Mouse (Mus musculus) thymus, adult 2 months (tissue): ENCODE results near the gene Fstl1. TPM values are rescaled to one million over a fixed set of nuclear protein-coding genes. Genes with fewer than 3 reads are reported as not detected.

ENCODE experiments used
- DNase-seq: peaks from one replicate; pipeline ENCODE4 v3.0.0; 2021
- H3K27ac ChIP-seq: fragments of 200-500 bp; 2 replicates; pipeline ENCODE4 v1.5.1; 2012; ENCODE audit warnings: low read length, control low read depth; ENCODE audit not compliant: control insufficient read depth, insufficient read depth
- H3K27me3 ChIP-seq: fragments of 200-500 bp; 2 replicates; pipeline ENCODE4 v1.6.1; 2012; ENCODE audit warnings: mild to moderate bottlenecking, low read length, moderate library complexity, mixed read lengths; ENCODE audit not compliant: control insufficient read depth, insufficient read depth
- H3K36me3 ChIP-seq: fragments of 200-500 bp; 2 replicates; pipeline ENCODE4 v1.6.1; 2012; ENCODE audit warnings: mild to moderate bottlenecking, low read length, moderate library complexity; ENCODE audit not compliant: control insufficient read depth, insufficient read depth
- H3K4me1 ChIP-seq: fragments of 200-500 bp; replicated peaks from 2 replicates; pipeline ENCODE4 v1.6.1; 2012; ENCODE audit warnings: low read length; ENCODE audit not compliant: control insufficient read depth, insufficient read depth
- H3K4me3 ChIP-seq: fragments of 200-500 bp; 2 replicates; pipeline ENCODE4 v1.5.1; 2012; ENCODE audit warnings: mild to moderate bottlenecking, low read length, control low read depth, moderate library complexity; ENCODE audit not compliant: control insufficient read depth, insufficient read depth
- CTCF ChIP-seq: fragments of 200-500 bp; IDR thresholded peaks from 2 replicates; pipeline ENCODE4 v1.5.1; 2012; ENCODE audit warnings: mild to moderate bottlenecking, control low read depth, low read length, moderate library complexity, borderline replicate concordance; ENCODE audit not compliant: control insufficient read depth, poor library complexity, insufficient read depth; ENCODE audit errors: extremely low read depth
- POLR2A ChIP-seq: fragments of 200-500 bp; IDR thresholded peaks from 2 replicates; pipeline ENCODE4 v1.6.1; 2012; ENCODE audit warnings: mild to moderate bottlenecking, low read length, control low read depth, moderate library complexity; ENCODE audit not compliant: control insufficient read depth, poor library complexity, insufficient read depth; ENCODE audit errors: extremely low read depth
- WGBS: fragments of 180-500 bp; shearing (Covaris S2); methylation state at CpG from one replicate; pipeline ENCODE4 v1.1.7; 2018; 5-methylcytosine and 5-hydroxymethylcytosine counted together
- polyA plus RNA-seq: library from polyadenylated mRNA; depleted of rRNA; stranded (reverse); fragments of >200 nt; gene quantifications from 2 replicates; pipeline ENCODE4 v1.2.3, GENCODE M21; 2012

The Fstl1 gene
- polyA plus RNA-seq, 1 experiment: 9.6 TPM

DNA sequence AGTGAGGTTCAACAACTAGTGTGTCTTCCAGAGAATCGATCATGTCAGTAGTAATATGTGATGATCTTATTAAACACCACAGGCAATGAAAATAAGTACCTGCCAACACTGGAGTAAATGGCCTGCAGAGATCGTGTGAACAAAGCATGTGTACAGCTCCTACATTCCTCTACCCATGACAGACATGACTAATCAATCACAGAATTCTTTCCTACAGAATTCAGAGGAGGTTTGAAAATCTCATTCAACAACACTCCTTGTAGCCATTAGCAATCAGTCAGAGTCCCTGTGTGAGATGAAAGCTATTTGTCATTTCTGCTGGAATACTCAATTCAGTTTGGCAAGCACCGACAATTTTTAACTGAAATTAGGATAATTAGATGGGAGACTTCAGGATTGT is 7.9 kb downstream of the Fstl1 start:
- Histone ChIP-seq H3K27ac (no peak overlapping the region), H3K4me3 (no peak overlapping the region), H3K27me3 (no peaks in the 10 kb centered on the region), H3K36me3 (no peaks in the 10 kb centered on the region), H3K4me1 (no peaks in the 10 kb centered on the region)
- no peak for DNase-seq
- no peak for TF ChIP-seq CTCF
- TF ChIP-seq POLR2A: no peak
- WGBS: 89% methylated on average over 3 of the region's 3 CpGs

- no peak overlapping the region for H3K4me3 ChIP-seq
- TF ChIP-seq CTCF: no peak
- no peak for TF ChIP-seq POLR2A
- no peaks in the 10 kb centered on the region for H3K27me3 ChIP-seq
- no peak overlapping the region for H3K27ac ChIP-seq
- no peaks in the 10 kb centered on the region for H3K4me1 ChIP-seq
- 79% methylated on average over 9 of the region's 9 CpGs for WGBS
- H3K36me3 ChIP-seq: no peaks in the 10 kb centered on the region
- no peak for DNase-seq
Observed at GRCm38 (mm10) chr16:37787558-37788194, 11.0 kb downstream of the Fstl1 start.

DNA sequence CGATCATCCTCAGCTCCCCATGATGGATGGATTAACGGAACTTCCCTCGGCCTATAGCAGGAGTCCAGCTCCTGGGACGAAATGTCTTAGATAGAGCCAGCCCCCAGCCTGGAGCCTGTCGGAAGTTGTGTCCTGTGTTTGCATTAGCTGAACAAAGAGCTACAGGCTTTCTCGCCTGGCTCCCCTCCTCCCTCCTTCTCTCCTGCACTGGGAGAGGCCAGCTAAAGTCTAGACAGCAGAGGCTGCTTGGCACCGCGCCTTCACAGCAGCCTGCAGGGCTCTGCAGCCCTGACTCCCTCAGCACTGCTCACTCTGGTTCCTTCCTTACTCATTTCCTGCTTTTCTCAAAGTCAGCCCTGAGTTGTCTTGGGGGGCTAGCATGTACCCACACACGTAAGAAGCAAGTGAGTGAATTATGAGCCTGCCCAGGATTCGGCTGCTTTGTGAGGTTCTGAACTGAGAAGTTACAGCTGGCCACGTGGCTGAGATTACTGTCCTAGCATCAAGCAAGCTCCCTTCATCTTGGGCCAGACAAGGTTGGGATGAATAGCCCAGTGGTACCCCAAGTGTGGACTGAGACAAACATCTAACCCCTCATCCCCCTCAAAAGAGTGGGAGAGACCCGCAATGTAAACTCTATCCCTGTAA is 11.8 kb downstream of the Fstl1 start:
- Histone ChIP-seq H3K27me3 (no peaks in the 10 kb centered on the region), H3K4me1 (no peaks in the 10 kb centered on the region), H3K36me3 (no peaks in the 10 kb centered on the region), H3K4me3 (no peak overlapping the region), H3K27ac (no peak overlapping the region)
- 52% methylated on average over 12 of the region's 12 CpGs for WGBS
- no peak for DNase-seq
- no peak for TF ChIP-seq CTCF
- TF ChIP-seq POLR2A: no peak

DNA sequence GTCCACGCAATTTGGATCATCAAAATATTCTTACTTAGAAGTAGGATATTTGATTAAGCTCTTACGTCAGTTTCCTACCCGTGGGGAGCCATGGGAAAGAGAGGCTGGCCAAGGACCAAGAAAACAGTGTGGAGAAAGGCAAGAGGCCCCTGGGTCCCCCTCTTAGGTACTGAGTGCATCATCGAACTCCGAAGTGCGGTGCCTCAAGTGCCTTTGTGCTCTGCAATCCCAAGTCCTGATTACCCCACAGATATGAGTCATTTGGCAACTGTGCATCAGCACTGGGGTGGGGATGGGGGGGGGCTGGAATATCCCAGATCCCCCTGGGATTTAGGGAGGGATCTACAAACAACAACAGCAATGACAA is 12.3 kb downstream of the Fstl1 start:
- no peak for TF ChIP-seq CTCF
- TF ChIP-seq POLR2A: no peak
- 90% methylated on average over 6 of the region's 6 CpGs for WGBS
- Histone ChIP-seq H3K27me3 (no peaks in the 10 kb centered on the region), H3K4me3 (no peak overlapping the region), H3K27ac (no peak overlapping the region), H3K4me1 (no peaks in the 10 kb centered on the region), H3K36me3 (no peaks in the 10 kb centered on the region)
- no peak for DNase-seq

GRCm38 (mm10) chr16:37789394-37789920 is 12.8 kb downstream of the Fstl1 start:
- no peak overlapping the region for H3K27ac ChIP-seq
- 90% methylated on average over 6 of the region's 6 CpGs for WGBS

DNA sequence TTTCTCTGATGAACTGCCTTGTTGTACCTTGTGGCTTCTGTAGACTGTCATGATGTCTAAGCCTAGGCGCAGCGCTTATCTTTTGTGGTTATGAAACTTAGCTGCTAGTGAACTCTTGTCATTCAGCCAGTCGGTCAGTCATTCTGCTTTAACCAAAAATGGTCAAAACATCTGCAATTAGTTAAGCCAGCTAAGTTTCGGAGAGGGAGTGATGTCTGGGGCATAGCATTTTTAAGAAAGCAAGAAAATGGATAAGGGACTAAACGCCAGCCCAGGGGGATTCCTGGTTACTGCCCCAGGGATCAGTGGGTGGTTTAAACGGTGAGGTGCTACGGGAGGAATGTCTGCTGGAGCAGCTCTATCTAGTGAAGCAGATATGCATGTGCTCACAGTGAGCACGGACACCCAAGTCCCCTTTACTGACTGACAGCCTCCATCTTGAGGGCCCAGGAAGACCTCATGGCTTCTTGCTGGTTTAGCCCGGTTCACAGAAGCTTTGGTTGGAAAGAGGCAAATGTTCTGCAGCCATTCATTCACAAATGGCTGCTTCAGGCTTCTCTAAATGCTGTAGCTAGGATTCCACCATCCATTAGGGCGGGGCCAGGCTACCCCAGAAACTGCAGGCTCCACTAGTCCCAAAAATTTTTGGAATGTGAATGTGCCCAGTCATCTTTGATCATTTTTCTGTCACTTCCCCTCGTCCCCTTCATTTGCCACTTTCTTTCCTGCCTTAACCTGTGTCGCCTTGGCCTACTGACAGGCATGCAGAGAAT is 13.5 kb downstream of the Fstl1 start:
- 89% methylated on average over 12 of the region's 12 CpGs for WGBS
- TF ChIP-seq POLR2A (no peak), CTCF (no peak)
- Histone ChIP-seq H3K27me3 (no peaks in the 10 kb centered on the region), H3K27ac (no peak overlapping the region), H3K36me3 (no peaks in the 10 kb centered on the region), H3K4me3 (no peak overlapping the region), H3K4me1 (no peaks in the 10 kb centered on the region)
- no peak for DNase-seq

More at GRCm38 (mm10) chr16:37789394-37789920, 12.8 kb downstream of the Fstl1 start:
- Histone ChIP-seq H3K4me3 (no peak overlapping the region), H3K27me3 (no peaks in the 10 kb centered on the region), H3K36me3 (no peaks in the 10 kb centered on the region), H3K4me1 (no peaks in the 10 kb centered on the region)
- TF ChIP-seq POLR2A (no peak), CTCF (no peak)
- DNase-seq: no peak
